Mouse (Mus musculus) adrenal gland, postnatal 25 days (tissue): ENCODE data around the gene Rps17. TPM values are rescaled to one million over a fixed set of nuclear protein-coding genes. Genes with fewer than 3 reads are reported as not detected.

Experiments
- DNase-seq: peaks from one replicate; pipeline ENCODE4 v3.0.0; 2021; ENCODE audit warnings: mixed read lengths
- total RNA-seq: library from RNA; stranded (reverse); gene quantifications from 2 replicates; pipeline ENCODE4 v1.2.3, GENCODE M21; 2021

The Rps17 gene
- total RNA-seq, 1 experiment from 2014 or later, result 1,170 TPM

DNA sequence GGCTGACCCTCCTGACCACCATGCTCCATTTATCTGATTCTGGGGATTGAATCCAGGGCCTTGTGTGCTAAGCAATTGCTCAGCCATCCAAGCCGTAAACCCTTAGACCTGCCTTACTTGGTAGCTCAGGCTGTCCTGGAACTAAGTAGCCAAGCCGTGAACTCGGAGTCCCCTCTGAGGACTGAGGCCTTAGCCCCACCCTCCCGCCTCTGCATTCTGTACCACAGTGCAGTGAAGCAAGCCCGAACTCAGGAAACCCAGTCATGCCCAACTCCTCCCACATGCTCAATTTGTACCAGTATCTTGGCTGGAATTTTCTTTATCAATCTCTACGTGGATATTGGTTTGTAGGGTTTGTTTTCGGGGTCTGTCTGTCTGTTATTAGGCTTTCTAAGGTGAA, 13.2 kb downstream of the Rps17 start:
- no peak for DNase-seq

DNA sequence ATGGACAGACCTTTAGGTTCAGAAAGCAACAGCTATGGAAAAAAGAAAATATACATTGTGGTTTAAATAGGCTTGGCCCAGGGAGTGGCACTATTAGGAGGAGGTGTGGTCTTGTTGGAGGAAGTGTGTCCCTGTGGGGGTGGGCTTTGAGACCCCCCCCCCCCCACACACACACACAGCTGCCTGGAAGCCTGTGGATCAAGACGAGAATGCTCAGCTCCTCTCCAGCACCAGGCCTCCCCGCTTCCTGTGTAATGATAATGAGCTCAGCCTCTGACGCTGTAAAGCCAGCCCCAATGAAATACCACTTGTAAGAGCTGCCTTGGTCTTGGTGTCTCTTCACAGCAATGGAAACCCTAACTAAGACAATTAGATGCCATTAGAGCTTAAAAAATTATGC, 14.3 kb downstream of the Rps17 start:
- DNase-seq, result no peak

DNA sequence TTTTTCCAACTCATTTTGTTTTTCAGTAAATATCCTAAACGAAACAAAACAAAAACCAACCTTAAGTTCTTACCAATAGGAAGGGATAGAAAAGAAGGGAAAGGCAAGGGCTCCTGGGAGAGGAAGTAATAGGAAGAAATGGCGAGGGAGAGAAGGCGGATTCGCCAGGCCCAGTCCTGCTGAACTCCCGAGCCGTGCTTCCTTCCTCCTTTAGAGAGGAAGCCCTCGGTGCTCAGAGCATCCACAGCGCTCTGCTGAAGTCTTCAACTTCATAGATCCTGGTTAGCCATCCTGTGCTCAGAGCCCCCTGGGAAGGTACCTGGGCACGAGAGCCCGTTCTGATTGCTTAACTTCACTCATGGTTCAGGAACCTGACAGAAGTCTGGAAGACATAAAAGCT, 17.4 kb downstream of the Rps17 start:
- DNase-seq, result no peak

DNA sequence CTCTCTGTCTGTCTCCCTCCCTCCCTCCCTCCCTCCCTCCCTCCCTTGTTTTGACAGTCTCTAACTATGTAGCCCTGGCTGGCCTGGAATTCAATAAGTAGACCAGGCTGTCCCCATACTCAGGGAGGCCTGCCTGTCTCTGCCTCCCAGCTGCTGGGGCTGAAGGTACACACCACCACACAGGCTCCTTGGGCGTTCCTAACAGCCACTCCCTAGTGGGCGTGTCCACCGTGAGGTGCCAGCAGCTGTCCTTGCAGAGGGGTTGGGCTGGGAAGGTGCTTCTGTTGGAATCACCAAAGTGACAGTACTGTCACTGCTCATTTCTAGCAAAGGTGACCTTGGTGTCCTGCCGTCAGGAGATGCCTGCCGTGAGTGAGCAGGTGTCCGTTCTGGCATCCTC, 18.2 kb downstream of the Rps17 start:
- no peak for DNase-seq

DNA sequence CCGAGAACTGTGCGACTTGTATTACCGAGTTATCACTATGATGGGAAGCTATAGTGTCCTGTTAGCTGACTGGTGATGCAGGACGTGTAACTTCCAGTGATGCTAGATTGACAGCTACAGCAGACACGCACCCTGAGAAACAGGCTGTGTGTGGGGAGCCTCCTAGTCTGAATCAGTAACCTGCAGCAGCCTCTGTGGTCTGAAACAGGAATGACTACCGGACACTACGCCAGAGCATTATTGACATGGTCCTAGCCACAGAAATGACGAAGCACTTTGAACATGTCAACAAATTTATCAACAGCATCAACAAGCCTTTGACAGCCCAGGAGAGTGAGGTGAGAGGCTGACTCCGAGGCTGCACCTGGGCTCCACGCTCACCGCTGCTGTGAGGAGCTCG, 19.0 kb downstream of the Rps17 start:
- DNase-seq, result no peak

DNA sequence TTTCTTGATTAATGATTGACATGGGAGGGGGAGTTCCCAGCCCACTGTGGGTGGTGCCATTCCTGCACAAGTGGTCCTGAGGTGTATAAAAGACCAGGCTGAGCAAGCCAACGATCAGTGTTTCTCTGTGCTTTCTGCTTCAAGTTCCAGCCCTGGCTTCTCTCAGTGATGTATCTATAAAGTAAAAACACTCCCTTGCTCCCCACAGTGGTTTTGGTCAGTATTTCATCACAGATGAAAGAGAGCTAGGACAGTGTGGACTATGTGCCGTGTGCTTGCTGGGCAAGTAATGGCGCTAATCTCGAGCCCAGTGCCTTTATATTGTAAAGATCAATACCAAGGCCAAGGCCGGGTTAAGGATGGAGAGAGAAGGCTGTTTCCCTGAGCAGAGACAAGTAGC, 23.3 kb downstream of the Rps17 start:
- DNase-seq, result no peak

DNA sequence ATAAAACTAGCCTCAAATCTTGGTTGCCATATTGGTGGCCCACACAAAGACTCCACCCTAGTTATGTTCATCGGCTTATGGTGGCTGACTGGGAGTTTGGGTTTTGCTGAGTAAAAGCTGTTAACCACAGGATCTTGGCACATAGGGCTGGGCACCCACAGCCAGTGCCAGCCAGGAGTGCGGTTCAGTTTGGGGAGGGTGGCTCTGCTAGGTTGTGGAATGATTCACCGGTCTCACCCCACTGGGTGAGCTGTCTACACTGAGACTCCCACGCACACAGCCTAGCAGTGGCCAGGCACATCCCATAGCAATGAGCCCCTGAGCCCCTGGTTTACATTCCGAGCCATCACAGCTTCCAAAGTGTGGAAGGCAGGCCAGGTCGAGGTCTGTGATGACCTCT, 25.3 kb downstream of the Rps17 start:
- no peak for DNase-seq

DNA sequence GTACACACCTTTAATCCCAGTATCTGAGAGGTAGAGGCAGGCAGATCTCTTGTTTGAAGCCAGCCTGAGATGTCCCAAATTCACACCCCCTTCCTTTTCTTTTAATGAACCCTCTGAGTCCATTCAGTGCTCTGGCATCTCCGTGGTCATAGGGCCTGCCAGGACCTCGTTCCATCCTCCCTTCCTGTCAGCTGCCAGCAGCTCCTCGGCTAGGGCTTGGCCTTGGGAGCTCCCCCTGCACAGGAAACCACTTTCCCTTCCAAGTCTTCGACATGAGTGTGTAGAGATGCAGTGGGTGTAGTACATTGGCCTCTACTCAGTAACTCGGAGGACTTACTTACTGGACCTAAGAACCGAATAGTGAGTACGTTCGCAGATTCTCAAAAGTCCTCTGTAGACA, 29.5 kb downstream of the Rps17 start:
- DNase-seq, result peak; percentile 24

DNA sequence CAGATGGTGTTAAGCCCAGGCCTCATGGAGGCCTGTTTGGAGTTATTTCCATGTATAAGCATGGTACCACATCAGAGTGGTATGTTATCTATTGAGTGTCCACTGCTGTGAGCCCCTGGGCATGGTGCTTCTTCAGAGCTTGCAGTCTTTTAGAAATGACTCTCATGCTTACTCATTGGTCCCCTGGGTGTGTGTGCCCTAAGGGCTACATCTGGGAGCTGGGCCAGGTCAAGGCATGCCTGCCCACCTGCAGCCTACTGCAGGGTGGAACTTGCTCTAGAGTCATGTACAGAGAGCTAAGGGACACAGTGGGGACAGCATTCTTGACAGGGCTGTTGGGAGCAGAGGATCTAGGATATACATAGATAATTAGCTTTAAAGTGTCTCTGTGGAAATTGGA, 33.5 kb downstream of the Rps17 start:
- no peak for DNase-seq

DNA sequence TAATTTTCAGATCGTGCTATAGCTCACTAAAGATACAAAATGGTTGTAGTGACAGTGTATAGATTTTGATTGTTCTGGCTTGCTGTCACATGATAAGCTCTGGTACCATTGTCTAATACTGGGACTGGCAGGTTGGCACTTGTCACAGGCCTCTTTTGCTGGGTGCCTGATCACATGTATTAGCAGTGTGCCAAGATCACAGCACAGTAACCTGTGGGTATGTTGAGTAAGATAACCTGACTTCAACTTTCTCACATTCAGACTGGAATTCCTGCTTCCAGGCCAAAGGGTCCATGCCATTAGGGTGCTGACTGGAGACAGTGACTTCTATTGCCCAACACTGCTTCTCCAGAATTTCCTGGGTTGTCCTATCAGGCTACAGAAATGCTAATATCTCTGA, 33.9 kb downstream of the Rps17 start:
- no peak for DNase-seq

DNA sequence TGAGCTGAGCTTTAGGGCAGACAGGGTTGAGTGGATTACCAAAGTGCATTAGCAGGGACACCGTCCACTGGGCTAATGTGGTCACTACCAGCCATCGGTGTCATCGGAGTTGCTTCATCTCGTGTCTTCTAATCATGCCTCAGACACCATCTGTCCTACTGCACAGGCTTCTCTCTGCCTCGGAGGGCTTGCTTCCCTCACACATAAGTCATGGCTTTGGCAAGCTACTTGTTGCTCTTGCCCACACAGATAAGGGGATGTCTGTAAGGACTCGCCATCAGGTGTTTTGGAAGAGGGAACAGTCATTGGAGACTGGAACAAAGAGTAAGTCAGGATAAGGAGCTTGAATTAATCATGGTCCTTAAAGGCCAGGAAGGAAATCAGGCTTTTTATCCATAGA, 35.8 kb downstream of the Rps17 start:
- no peak for DNase-seq

DNA sequence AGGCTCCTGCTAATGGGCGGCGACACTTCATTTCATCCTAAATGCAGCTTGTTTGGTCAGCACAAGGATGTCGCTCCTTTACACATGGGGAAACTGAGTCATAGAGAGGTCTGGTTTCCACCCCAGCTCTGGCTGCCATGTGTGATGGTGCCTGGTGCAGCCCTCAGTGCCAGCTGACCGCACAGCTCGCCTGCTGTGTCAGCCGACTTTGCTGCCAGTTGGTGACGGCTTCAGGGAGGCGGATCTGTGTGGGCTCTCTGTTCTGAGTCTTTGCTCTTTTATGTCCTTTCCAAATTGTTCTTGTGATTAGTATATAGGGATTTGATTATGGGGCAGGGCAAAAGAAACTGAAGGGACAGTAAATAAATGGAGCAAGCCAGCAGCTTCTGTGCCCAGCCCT, 37.3 kb downstream of the Rps17 start:
- no peak for DNase-seq

DNA sequence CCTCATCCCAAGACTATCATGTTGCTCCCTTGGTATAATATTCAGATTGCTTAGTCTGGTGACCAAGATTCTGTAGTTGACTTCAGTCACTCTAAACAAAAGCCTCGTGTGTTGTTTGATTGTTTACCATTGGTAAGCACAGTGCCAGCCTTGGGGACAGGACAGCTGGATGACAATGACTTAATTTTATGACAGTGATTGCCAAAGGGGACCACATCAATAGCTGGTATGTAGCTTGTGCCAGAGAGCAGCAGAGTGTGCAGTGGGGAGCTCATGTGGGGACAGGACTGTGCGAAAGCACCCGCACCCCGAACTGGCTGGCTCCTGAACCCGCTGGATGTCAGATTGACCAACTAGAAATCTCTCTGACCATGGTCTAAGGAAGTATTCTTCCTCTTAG, 40.4 kb downstream of the Rps17 start:
- DNase-seq, result no peak

DNA sequence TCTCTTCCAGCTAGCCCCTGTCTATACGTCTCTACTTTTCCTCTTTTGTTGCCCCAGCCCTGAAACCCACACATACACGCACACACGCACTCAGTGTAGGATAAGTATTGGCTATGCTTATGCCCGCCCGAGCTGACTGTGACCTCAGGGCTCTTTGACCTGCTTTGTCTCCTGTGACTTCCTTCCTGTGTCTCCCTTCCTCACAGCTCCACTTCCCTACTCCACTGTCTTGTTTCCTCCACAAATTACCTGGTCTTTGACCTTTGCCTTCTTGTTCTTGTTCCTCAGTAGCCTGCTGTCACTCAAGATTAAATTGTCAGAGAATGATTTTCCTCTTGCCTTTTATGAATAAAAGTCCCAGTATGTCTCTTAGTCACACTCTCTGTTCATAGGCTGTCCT, 41.0 kb downstream of the Rps17 start:
- no peak for DNase-seq

DNA sequence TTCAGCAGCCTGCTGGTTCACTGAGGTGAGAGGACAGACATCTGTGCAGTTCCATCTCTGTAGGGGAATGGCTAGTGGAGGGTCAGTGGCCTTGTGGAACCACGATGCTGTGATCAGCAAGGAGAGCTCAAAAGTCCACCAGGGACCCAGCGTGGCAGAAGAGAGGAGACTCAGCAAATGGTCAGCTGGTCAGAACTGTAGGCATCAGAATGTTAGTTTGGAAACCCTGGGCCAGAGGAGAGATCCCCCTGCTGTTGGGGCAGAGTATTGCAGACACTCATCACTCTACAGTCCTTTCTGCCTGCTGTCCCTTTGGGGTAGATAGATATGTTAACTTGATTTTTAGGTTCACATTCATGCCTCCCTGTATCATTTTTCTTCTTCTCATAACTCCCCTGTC, 41.4 kb downstream of the Rps17 start:
- DNase-seq, result peak; percentile 20

DNA sequence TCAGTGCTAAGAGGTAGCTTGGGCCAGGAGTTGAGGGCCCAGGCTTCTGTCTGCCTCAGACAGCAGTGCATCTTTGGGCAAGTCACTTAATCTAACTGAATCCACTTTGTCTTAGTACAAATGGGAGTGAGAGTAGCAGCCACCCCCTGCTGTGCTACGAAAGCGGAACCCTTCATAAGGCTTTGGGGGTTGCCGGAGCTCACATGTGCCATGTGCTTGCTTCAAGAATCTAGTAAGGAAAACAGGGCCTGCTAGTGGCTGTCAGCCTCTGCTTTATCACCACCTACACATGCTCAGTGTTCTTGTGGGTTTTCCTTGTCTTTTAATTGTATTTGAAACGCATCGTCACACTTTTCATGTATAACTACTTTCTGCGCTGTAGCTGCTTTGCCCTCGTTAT, 43.7 kb downstream of the Rps17 start:
- DNase-seq, result no peak

DNA sequence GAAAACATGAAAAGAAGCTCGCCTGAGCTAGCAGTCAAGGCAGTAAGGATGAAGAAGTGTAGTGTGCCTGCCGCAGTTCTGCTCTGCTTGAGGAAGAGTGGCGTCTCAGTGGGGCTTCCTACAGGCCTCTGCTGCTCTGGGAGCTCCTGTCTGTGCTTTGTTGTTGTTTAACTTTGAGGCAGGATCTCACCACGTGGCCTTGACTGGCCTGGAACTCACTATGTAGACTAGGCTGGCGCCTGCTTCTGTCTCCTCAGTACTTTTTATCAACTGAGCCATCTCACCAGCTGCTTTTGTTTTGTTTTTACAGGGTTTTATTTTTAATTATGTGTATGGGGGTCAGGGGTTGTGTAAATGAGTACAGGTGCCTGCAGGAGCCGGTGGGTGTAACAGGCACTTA, 46.8 kb downstream of the Rps17 start:
- DNase-seq, result no peak

DNA sequence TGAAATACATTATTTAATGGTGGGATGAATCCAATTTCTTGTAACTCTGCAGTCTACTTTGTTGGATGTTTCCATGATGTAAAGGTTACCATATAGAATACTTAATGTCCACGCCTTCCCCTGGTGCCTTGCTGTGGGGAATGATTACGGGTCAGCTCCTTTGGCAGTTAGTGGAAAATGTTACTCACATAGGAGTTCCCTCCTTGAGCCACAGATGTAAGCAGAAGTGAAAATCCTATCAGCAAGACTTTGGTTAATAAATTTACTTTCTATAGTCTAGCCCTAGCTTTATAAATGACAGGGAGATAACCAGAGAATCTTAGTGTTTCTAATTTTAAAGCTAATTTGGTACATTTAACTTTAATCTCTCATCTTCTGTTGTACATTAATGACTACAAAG, 49.9 kb downstream of the Rps17 start:
- no peak for DNase-seq

Other genes with a start within 250 kb of the Rps17 start
- gene Slc28a1, start 230.5 kb downstream of the Rps17 start, total RNA-seq, result 0.15 TPM in 1 of 2 replicates, not detected in the other
- 29.9 and 34.0 TPM in 2 replicates for gene Pde8a, start 131.7 kb downstream of the Rps17 start, total RNA-seq
- 29.2 and 39.0 TPM in 2 replicates for gene Cpeb1, start 110.2 kb upstream of the Rps17 start, total RNA-seq
- gene Ap3b2, start 148.7 kb upstream of the Rps17 start, total RNA-seq, result 9.3 and 13.1 TPM in 2 replicates
- not detected in 2 replicates for gene BC048679, start 153.0 kb upstream of the Rps17 start, total RNA-seq
- 0.29 and 0.85 TPM in 2 replicates for gene Fsd2, start 221.7 kb upstream of the Rps17 start, total RNA-seq
- gene Whamm, start 226.0 kb upstream of the Rps17 start, total RNA-seq, result 21.4 and 25.0 TPM in 2 replicates